Mouse (Mus musculus): ENCODE data around the gene Rnft2.

Gene Rnft2

GRCm38 (mm10) chr5:118174310-118175009, 70.5 kb downstream of the Rnft2 start:
- no peak for DNase-seq (ENCODE audit: low spot score in 2 of 2)

GRCm38 (mm10) chr5:118172078-118172723, 72.7 kb downstream of the Rnft2 start:
- DNase-seq (ENCODE audit: low spot score in 2 of 2) = no peak

- no peak for DNase-seq (ENCODE audit: low spot score in 2 of 2)
Observed at GRCm38 (mm10) chr5:118171665-118172064, 73.3 kb downstream of the Rnft2 start.

GRCm38 (mm10) chr5:118170888-118171529, 73.9 kb downstream of the Rnft2 start:
- no peak for DNase-seq (ENCODE audit: low spot score in 2 of 2)

GRCm38 (mm10) chr5:118169222-118170221, 75.4 kb downstream of the Rnft2 start:
- no peak for DNase-seq (ENCODE audit: low spot score in 2 of 2)

GRCm38 (mm10) chr5:118167561-118167995, 77.3 kb downstream of the Rnft2 start:
- DNase-seq (ENCODE audit: low spot score in 2 of 2) = no peak

GRCm38 (mm10) chr5:118165462-118165861, 79.5 kb downstream of the Rnft2 start:
- no peak for DNase-seq (ENCODE audit: low spot score in 2 of 2)

- DNase-seq (ENCODE audit: low spot score in 2 of 2) = no peak
Observed at GRCm38 (mm10) chr5:118164581-118164980, 80.3 kb downstream of the Rnft2 start, which contains the start of gene Hrk. Gene Hrk (plus strand): TSS chr5:118164648.

GRCm38 (mm10) chr5:118160691-118161090, 84.2 kb downstream of the Rnft2 start:
- no peak for DNase-seq (ENCODE audit: low spot score in 2 of 2)

GRCm38 (mm10) chr5:118156976-118157375, 87.9 kb downstream of the Rnft2 start:
- no peak for DNase-seq (ENCODE audit: low spot score in 2 of 2)

- DNase-seq (ENCODE audit: low spot score in 2 of 2) = no peak
Observed at GRCm38 (mm10) chr5:118155565-118155947, 89.4 kb downstream of the Rnft2 start.

- peak; percentile 79 to 84 for DNase-seq (ENCODE audit: low spot score in 2 of 2)
Observed at GRCm38 (mm10) chr5:118154839-118155564, 89.9 kb downstream of the Rnft2 start, which contains the start of gene Fbxw8. Gene Fbxw8 (minus strand): TSS chr5:118155464.

GRCm38 (mm10) chr5:118149711-118150110, 95.2 kb downstream of the Rnft2 start:
- DNase-seq (ENCODE audit: low spot score in 2 of 2) = no peak

- DNase-seq (ENCODE audit: low spot score in 2 of 2) = no peak
Observed at GRCm38 (mm10) chr5:118147264-118147663, 97.7 kb downstream of the Rnft2 start.

GRCm38 (mm10) chr5:118145999-118146679, 98.8 kb downstream of the Rnft2 start:
- DNase-seq (ENCODE audit: low spot score in 2 of 2) = no peak

GRCm38 (mm10) chr5:118145458-118145857, 99.5 kb downstream of the Rnft2 start:
- no peak for DNase-seq (ENCODE audit: low spot score in 2 of 2)

- no peak for DNase-seq (ENCODE audit: low spot score in 2 of 2)
Observed at GRCm38 (mm10) chr5:118144770-118145169, 100.1 kb downstream of the Rnft2 start.

- DNase-seq (ENCODE audit: low spot score in 2 of 2) = no peak
Observed at GRCm38 (mm10) chr5:118144327-118144726, 100.6 kb downstream of the Rnft2 start.

- no peak for DNase-seq (ENCODE audit: low spot score in 2 of 2)
Observed at GRCm38 (mm10) chr5:118143211-118144026, 101.5 kb downstream of the Rnft2 start.

Measured in frontal cortex, postnatal 10 days (tissue).